Mouse (Mus musculus): ENCODE measurements at regions not wholly inside any gene's neighbourhood (a gene's known extent, or its start where the extent isn't known, plus 50 kb on each side); places are given as distances from the start of the nearest gene placed in this dataset.

GRCm38 (mm10) chr19:18334639-18335038, 297.0 kb downstream of the Ostf1 start:
- TF ChIP-seq EP300 (IDR thresholded peaks at IDR 0.05; ENCODE audit: low read depth): no peak
- TF ChIP-seq CTCF (IDR thresholded peaks at IDR 0.05; ENCODE audit: low read depth): no peak
